Mouse (Mus musculus) embryonic fibroblast, embryonic 13.5 days (primary cell): ENCODE measurements around the gene Gm10057. TPM values are rescaled to one million over a fixed set of nuclear protein-coding genes. Genes with fewer than 3 reads are reported as not detected.
"Not testable (repeated sequence)": the region's sequence is repeated elsewhere in the genome, so short reads cannot be mapped to it uniquely, and the experiment has no call there.

Experiments used
- H3K27ac ChIP-seq: 2 replicates; pipeline ENCODE4 v1.5.1; 2012; ENCODE audit warnings: low read length, control low read depth, inconsistent platforms; ENCODE audit not compliant: insufficient read depth
- H3K4me1 ChIP-seq: 2 replicates; pipeline ENCODE4 v1.6.1; 2011; ENCODE audit warnings: low read length; ENCODE audit not compliant: control insufficient read depth, insufficient read depth
- H3K4me3 ChIP-seq: 2 replicates; pipeline ENCODE4 v1.5.1; 2011; ENCODE audit warnings: mild to moderate bottlenecking, control low read depth, low read length; ENCODE audit not compliant: insufficient read depth
- polyA plus RNA-seq: library from polyadenylated mRNA; stranded (reverse); fragments of >200 nt; gene quantifications from 2 replicates; pipeline ENCODE4 v1.2.4, GENCODE M21; 2011; ENCODE audit warnings: low read depth; ENCODE audit not compliant: missing spikeins, insufficient read length

Gene Gm10057
- polyA plus RNA-seq: not detected in 2 replicates

GRCm38 (mm10) chrX:154054939-154055338 lies at the start of gene Gm10057:
Gene Gm10057, minus strand, starts transcription at chrX:154055039.
- H3K4me3 ChIP-seq, H3K4me1 ChIP-seq, H3K27ac ChIP-seq: not testable (repeated sequence)

DNA sequence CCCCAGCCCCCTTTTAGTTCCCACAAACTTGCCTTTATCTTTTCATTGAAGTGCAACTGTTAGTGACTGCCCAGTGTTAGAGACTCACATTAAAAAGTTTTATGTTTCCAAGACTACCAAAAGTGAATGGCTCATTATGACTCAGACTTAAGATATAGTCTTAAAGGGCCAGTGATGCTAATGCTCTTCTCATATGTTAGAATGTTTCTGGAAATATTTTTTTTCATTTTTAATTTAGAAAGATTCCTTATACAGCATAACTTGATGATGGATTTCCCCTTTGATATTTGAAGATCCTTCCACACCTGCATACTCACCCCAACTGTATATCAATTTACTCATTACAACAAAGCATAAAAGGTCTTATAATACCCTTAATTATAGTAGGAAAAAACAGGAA lies 21.1 kb downstream of the Gm10057 start, which contains the start of gene 4921511M17Rik:
Gene 4921511M17Rik, minus strand, starts transcription at position 101 of the 400 bp plus-strand sequence.
- not testable (repeated sequence) for H3K4me1 ChIP-seq, H3K4me3 ChIP-seq, H3K27ac ChIP-seq

- not testable (repeated sequence) for H3K4me3 ChIP-seq, H3K4me1 ChIP-seq, H3K27ac ChIP-seq
Observed at GRCm38 (mm10) chrX:154012540-154012939, 42.3 kb downstream of the Gm10057 start, which contains the start of gene Samt1. Gene Samt1, minus strand, starts transcription at chrX:154012640.

Other genes starting within 250 kb of the Gm10057 start
- gene Spin2c, start 222.8 kb downstream of the Gm10057 start, polyA plus RNA-seq: 3.4 TPM in 2 replicates
- gene Samt1, start 42.4 kb downstream of the Gm10057 start, polyA plus RNA-seq: not detected in 2 replicates
- not detected in 2 replicates for gene 4921511M17Rik, start 21.2 kb downstream of the Gm10057 start, polyA plus RNA-seq
- gene Gm15140, start 65.6 kb upstream of the Gm10057 start, polyA plus RNA-seq: not detected in 2 replicates